Mouse (Mus musculus) small intestine, adult 2 months (tissue): Measurements from ENCODE around the gene Dedd2. TPM values are rescaled to one million over a fixed set of nuclear protein-coding genes. Genes with fewer than 3 reads are reported as not detected.

ENCODE experiments used
- H3K27ac ChIP-seq: fragments of 200-500 bp; 2 replicates; pipeline ENCODE4 v1.5.1; 2012; ENCODE audit warnings: low read depth, low read length, control low read depth, inconsistent platforms; ENCODE audit not compliant: insufficient read depth
- H3K27me3 ChIP-seq: fragments of 200-500 bp; 2 replicates; pipeline ENCODE4 v1.6.1; 2012; ENCODE audit warnings: mild to moderate bottlenecking, moderate library complexity, low read length, inconsistent platforms; ENCODE audit not compliant: control insufficient read depth, insufficient read depth
- H3K36me3 ChIP-seq: fragments of 200-500 bp; 2 replicates; pipeline ENCODE4 v1.6.1; 2012; ENCODE audit warnings: mild to moderate bottlenecking, low read length, control low read depth, inconsistent platforms; ENCODE audit not compliant: control insufficient read depth, insufficient read depth
- H3K4me1 ChIP-seq: fragments of 200-500 bp; 2 replicates; pipeline ENCODE4 v1.6.1; 2012; ENCODE audit warnings: low read length, inconsistent platforms, mixed read lengths; ENCODE audit not compliant: control insufficient read depth, insufficient read depth, insufficient read length
- H3K4me3 ChIP-seq: fragments of 200-500 bp; 2 replicates; pipeline ENCODE4 v1.5.1; 2012; ENCODE audit warnings: low read depth, mild to moderate bottlenecking, control low read depth, inconsistent platforms, low read length, moderate library complexity
- CTCF ChIP-seq: fragments of 200-500 bp; IDR thresholded peaks from 2 replicates; pipeline ENCODE4 v1.5.1; 2012; ENCODE audit warnings: low read depth, mild to moderate bottlenecking, control low read depth, inconsistent platforms, low read length, moderate library complexity, mixed read lengths; ENCODE audit not compliant: insufficient replicate concordance, insufficient read length; ENCODE audit errors: extremely low read depth
- POLR2A ChIP-seq: fragments of 200-500 bp; IDR thresholded peaks from 2 replicates; pipeline ENCODE4 v1.6.1; 2012; ENCODE audit warnings: low read depth, mild to moderate bottlenecking, control low read depth, inconsistent platforms, low read length, moderate library complexity
- WGBS: fragments of 180-500 bp; shearing (Covaris S2); methylation state at CpG from one replicate; pipeline ENCODE4 v1.1.7; 2018; 5-methylcytosine and 5-hydroxymethylcytosine counted together
- polyA plus RNA-seq: library from polyadenylated mRNA; depleted of rRNA; stranded (reverse); fragments of >200 nt; gene quantifications from 2 replicates; pipeline ENCODE4 v1.2.3, GENCODE M21; 2012

Gene Dedd2
- polyA plus RNA-seq, 1 experiment, result 135 TPM

GRCm38 (mm10) chr7:25232101-25232648 lies 11.8 kb upstream of the Dedd2 start:
- 60% methylated on average over 5 of the region's 5 CpGs for whole genome bisulfite sequencing
- no peak overlapping the region for H3K27ac ChIP-seq
- H3K36me3 ChIP-seq, result peaks cover 67% of the 10 kb centered on the region
- TF ChIP-seq CTCF (no peak), POLR2A (no peak)
- peaks cover 9% of the 10 kb centered on the region for H3K4me1 ChIP-seq
- H3K27me3 ChIP-seq, result no peaks in the 10 kb centered on the region
- H3K4me3 ChIP-seq, result no peak overlapping the region

- Histone ChIP-seq H3K27me3 (no peaks in the 10 kb centered on the region), H3K4me3 (no peak overlapping the region), H3K36me3 (peaks cover 81% of the 10 kb centered on the region), H3K27ac (no peak overlapping the region), H3K4me1 (peaks cover 3% of the 10 kb centered on the region)
- 81% methylated on average over 9 of the region's 9 CpGs for WGBS
- no peak for TF ChIP-seq CTCF
- TF ChIP-seq POLR2A, result no peak
These were observed 10.4 kb upstream of the Dedd2 start for GRCm38 (mm10) chr7:25230690-25231285.

DNA sequence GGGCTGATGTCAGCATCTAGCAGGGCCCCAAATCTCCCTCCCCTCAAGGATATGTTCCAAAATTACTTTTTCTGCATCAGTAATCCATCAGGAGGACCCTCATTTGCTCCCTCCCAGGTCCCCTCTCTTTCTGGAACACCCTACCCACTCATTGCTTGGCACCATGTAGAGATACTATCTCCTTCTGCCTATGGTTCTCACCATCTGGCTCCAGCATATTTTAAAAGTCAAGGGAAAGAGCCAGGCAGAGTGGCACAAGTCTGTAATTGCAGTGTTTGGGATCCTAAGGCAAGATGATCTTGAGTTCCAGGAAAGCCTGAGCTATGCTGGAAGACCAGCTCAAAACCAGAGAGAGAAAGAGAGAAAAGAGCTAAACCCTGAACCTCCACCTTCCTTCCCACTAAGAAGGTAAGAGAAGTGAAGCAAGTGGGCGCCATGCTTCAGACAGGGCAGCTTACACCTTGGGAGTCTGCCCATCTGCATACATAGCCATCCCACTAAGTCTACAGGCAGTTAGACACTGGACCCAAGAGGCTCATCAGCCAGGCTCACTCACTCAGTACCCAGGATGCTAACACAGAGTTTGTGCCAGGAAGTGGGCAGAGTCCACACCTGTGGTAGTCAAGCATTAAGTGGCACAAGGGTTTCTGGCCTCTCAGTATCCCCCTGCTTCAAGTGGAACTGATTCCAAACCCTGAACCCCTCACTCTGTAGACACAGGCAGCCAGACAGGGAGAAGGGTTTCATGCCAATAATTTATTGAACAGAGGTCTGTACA lies 7.3 kb upstream of the Dedd2 start:
- no peak for TF ChIP-seq CTCF
- TF ChIP-seq POLR2A, result no peak
- Histone ChIP-seq H3K4me1 (no peaks in the 10 kb centered on the region), H3K27me3 (no peaks in the 10 kb centered on the region), H3K4me3 (no peak overlapping the region), H3K36me3 (peaks cover 79% of the 10 kb centered on the region), H3K27ac (no peak overlapping the region)
- WGBS, result 81% methylated on average over 1 of the region's 1 CpGs

GRCm38 (mm10) chr7:25222275-25222967 lies 2.0 kb upstream of the Dedd2 start:
- no peak overlapping the region for H3K27ac ChIP-seq
- H3K4me1 ChIP-seq, result peaks cover 9% of the 10 kb centered on the region
- no peaks in the 10 kb centered on the region for H3K27me3 ChIP-seq
- peaks cover 32% of the 10 kb centered on the region for H3K36me3 ChIP-seq
- TF ChIP-seq CTCF, result no peak
- TF ChIP-seq POLR2A, result no peak
- no peak overlapping the region for H3K4me3 ChIP-seq
- WGBS, result 73% methylated on average over 10 of the region's 10 CpGs

DNA sequence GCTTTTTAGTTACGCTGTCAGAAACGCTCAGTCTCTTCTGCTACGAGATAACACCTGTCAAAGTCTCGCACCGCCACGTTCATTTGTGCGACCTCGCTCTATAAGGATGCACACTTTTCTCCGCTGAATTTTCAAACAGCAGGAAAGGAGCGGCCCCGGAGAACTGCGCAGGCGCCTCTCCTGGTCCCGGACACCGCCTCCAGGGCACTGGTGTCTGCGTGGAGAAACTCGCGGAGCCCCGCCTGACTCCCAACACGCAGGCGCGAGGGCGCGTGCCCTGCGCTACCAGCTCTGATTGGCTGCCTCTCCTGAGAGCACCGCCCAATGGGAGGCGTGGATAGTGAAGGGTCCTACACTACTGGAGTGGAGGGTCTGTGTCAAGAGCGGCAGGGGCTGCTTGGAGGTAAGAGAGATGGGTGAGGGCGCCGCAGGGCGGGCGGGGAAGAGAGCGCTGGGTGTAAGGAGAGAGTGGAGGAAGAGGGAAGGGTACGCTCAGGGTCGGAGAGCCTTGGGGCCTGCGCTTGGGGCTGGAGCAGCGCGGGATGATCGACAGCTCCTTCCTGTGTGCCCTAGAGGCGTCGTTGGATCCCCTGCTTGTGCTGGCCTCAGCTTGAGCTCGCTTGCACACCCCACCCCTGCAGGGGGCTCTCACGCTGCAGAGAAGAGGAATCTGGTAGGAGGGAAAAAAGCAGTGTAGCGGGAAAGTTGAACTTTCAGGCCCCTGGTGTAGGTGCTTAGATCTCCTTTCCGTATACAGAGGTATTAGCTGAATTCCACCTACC lies 878 bp upstream of the Dedd2 start, which contains the start of gene Zfp526:
Gene Zfp526, plus strand, starts transcription at position 324 of the 782 bp plus-strand sequence.
- TF ChIP-seq CTCF (no peak), POLR2A (peak; percentile 68)
- Histone ChIP-seq H3K4me1 (peaks cover 11% of the 10 kb centered on the region), H3K4me3 (peak within 1 kb of the TSS; percentile 84), H3K36me3 (peaks cover 25% of the 10 kb centered on the region), H3K27me3 (no peaks in the 10 kb centered on the region), H3K27ac (peak within 1 kb of the TSS; percentile 93)
- WGBS, result under 1% methylated on average over 39 of the region's 45 CpGs

DNA sequence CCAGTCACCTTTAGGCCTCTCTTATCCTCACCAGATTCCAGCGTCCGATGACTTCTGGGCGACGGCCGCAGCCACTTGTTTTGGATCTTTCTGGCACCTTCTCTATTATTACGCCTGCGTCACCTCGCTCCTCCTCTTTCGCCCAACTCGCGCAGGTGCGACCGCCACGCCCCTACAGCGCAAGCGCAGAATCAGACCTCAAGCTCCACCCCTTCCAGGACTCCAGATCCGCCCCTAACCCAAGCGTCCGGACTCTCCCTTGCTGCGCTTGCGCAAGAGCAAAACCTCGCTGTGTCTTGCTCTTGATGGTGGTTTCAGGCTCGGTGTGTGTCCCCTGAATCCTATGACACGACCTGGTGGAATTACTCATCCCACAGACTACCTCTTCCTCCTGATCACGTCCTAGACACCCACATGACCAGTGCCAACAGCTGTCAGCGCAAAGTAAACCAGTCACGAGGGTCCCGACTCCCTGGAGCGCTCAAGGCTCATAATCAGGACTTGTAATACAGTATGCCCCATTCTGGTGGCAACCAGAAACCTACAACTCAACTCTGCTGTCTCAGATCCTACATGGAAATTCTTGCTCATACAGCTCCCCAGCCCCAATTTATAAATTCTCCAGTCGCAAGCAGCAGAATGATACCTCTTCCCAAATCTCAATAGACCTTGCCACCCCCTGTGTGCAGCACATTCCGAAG lies 509 bp downstream of the Dedd2 start:
- Histone ChIP-seq H3K36me3 (peaks cover 17% of the 10 kb centered on the region), H3K4me1 (peaks cover 11% of the 10 kb centered on the region), H3K27me3 (no peaks in the 10 kb centered on the region), H3K27ac (peak overlapping the region; percentile 93), H3K4me3 (peak overlapping the region; percentile 84)
- TF ChIP-seq POLR2A (peak; percentile 98), CTCF (no peak)
- 2% methylated on average over 31 of the region's 31 CpGs for WGBS
